Mouse (Mus musculus): Measurements from ENCODE around the gene Col25a1.

- TF ChIP-seq CTCF (IDR thresholded peaks at IDR 0.05; ENCODE audit: borderline replicate concordance, extremely low read depth, insufficient read depth, insufficient read length) (no peak), POLR2A (IDR thresholded peaks at IDR 0.05; ENCODE audit: borderline replicate concordance, extremely low read depth, insufficient read depth, insufficient read length, poor library complexity, severe bottlenecking) (no peak)
Observed at GRCm38 (mm10) chr3:130220811-130221210, 89.5 kb downstream of the Col25a1 start.
